Mouse (Mus musculus) forebrain, embryonic 11.5 days (tissue): Measurements from ENCODE around the gene Zfp771. TPM values are rescaled to one million over a fixed set of nuclear protein-coding genes. Genes with fewer than 3 reads are reported as not detected.

Experiments used
- ATAC-seq: fragments of 200-750 bp; cut with Nextera tagmentation; replicated peaks from 2 replicates; pipeline ENCODE4 v1.8.0; 2017; ENCODE audit warnings: moderate TSS enrichment; ENCODE audit not compliant: low FRiP score
- DNase-seq: peaks from one replicate; pipeline ENCODE4 v3.0.0-alpha.2; 2017; ENCODE audit warnings: low spot score
- H3K27ac ChIP-seq: fragments of 300-500 bp; sonication (generic); 2 replicates; pipeline ENCODE4 v1.5.1; 2014; ENCODE audit warnings: low read depth, low read length
- H3K27me3 ChIP-seq: fragments of 300-500 bp; sonication (generic); 2 replicates; pipeline ENCODE4 v1.6.1; 2014; ENCODE audit warnings: mild to moderate bottlenecking, low read length, mixed read lengths; ENCODE audit not compliant: control insufficient read depth, insufficient read depth
- H3K36me3 ChIP-seq: fragments of 300-500 bp; sonication (generic); 2 replicates; pipeline ENCODE4 v1.6.1; 2014; ENCODE audit warnings: mild to moderate bottlenecking, low read length, moderate library complexity, mixed read lengths; ENCODE audit not compliant: control insufficient read depth, insufficient read depth
- H3K4me1 ChIP-seq: fragments of 300-500 bp; sonication (generic); replicated peaks from 2 replicates; pipeline ENCODE4 v1.6.1; 2014; ENCODE audit warnings: low read length, mixed read lengths; ENCODE audit not compliant: control insufficient read depth, insufficient read depth
- H3K4me2 ChIP-seq: fragments of 300-500 bp; sonication (generic); 2 replicates; pipeline ENCODE4 v1.6.1; 2014; ENCODE audit warnings: low read depth, mild to moderate bottlenecking, low read length, moderate library complexity, mixed read lengths; ENCODE audit not compliant: severe bottlenecking
- H3K4me3 ChIP-seq: fragments of 300-500 bp; sonication (generic); 2 replicates; pipeline ENCODE4 v1.5.1; 2014; ENCODE audit warnings: low read depth, low read length
- H3K9ac ChIP-seq: fragments of 300-500 bp; sonication (generic); 2 replicates; pipeline ENCODE4 v1.6.1; 2014; ENCODE audit warnings: low read length
- H3K9me3 ChIP-seq: fragments of 300-500 bp; sonication (generic); 2 replicates; pipeline ENCODE4 v1.6.1; 2016; ENCODE audit warnings: low read length, mixed read lengths; ENCODE audit not compliant: control insufficient read depth
- WGBS: fragments of 180-500 bp; shearing (Covaris S2); extraction: QIAGEN DNeasy Blood & Tissue Kit; methylation state at CpG from one replicate; pipeline ENCODE4 v1.1.7; 2014; 5-methylcytosine and 5-hydroxymethylcytosine counted together
- polyA plus RNA-seq: library from polyadenylated mRNA; unstranded; fragments of >200 nt; fragmentation: Nextera tagmentation; extraction: Ambion mirVana; gene quantifications from 2 replicates; pipeline ENCODE4 v1.2.1, GENCODE M21; 2014

Zfp771 gene
- polyA plus RNA-seq, 1 experiment from 2014 or later, result 62.5 TPM

GRCm38 (mm10) chr7:127224616-127225015, 19.5 kb upstream of the Zfp771 start:
- no peaks in the 10 kb centered on the region for H3K4me1 ChIP-seq
- H3K36me3 ChIP-seq, result peaks cover 2% of the 10 kb centered on the region; the same call in 1 of the 2 replicates
- 87% methylated on average over 6 of the region's 6 CpGs for WGBS

GRCm38 (mm10) chr7:127225147-127225995, 18.7 kb upstream of the Zfp771 start:
- 92% methylated on average over 11 of the region's 11 CpGs for WGBS

More at GRCm38 (mm10) chr7:127224616-127225015, 19.5 kb upstream of the Zfp771 start:
- H3K9ac ChIP-seq, result no peak overlapping the region
- H3K9me3 ChIP-seq, result no peaks in the 10 kb centered on the region
- ATAC-seq (no peak), DNase-seq (no peak)
- no peaks in the 10 kb centered on the region for H3K27me3 ChIP-seq
- no peak overlapping the region for H3K4me2 ChIP-seq
- H3K27ac ChIP-seq, result no peak overlapping the region
- no peak overlapping the region for H3K4me3 ChIP-seq

GRCm38 (mm10) chr7:127228615-127229303, 15.3 kb upstream of the Zfp771 start:
- H3K27ac ChIP-seq, result no peak overlapping the region

More at GRCm38 (mm10) chr7:127225147-127225995, 18.7 kb upstream of the Zfp771 start:
- Histone ChIP-seq H3K36me3 (peaks cover 2% of the 10 kb centered on the region; the same call in 1 of the 2 replicates), H3K27me3 (no peaks in the 10 kb centered on the region), H3K9me3 (no peaks in the 10 kb centered on the region), H3K4me2 (no peak overlapping the region), H3K9ac (no peak overlapping the region), H3K4me3 (no peak overlapping the region), H3K4me1 (no peaks in the 10 kb centered on the region), H3K27ac (no peak overlapping the region)
- ATAC-seq (no peak), DNase-seq (no peak)

GRCm38 (mm10) chr7:127231376-127231775, 12.7 kb upstream of the Zfp771 start:
- Histone ChIP-seq H3K9me3 (no peaks in the 10 kb centered on the region; the same call in 1 of the 2 replicates), H3K36me3 (peaks cover 16% of the 10 kb centered on the region), H3K4me3 (peak overlapping the region; percentile 94), H3K9ac (peak overlapping the region; percentile 99), H3K27me3 (no peaks in the 10 kb centered on the region), H3K4me2 (peak overlapping the region; percentile 61), H3K27ac (peak overlapping the region; percentile 99; the same call in 1 of the 2 replicates), H3K4me1 (peaks cover 10% of the 10 kb centered on the region; the same call in 1 of the 2 replicates)
- WGBS, result 69% methylated on average over 3 of the region's 3 CpGs
- no peak for ATAC-seq
- no peak for DNase-seq

More at GRCm38 (mm10) chr7:127228615-127229303, 15.3 kb upstream of the Zfp771 start:
- no peak for ATAC-seq
- Histone ChIP-seq H3K4me1 (peaks cover 5% of the 10 kb centered on the region; the same call in 1 of the 2 replicates), H3K4me2 (no peak overlapping the region), H3K4me3 (no peak overlapping the region), H3K36me3 (peaks cover 2% of the 10 kb centered on the region; the same call in 1 of the 2 replicates), H3K9me3 (no peaks in the 10 kb centered on the region), H3K27me3 (no peaks in the 10 kb centered on the region), H3K9ac (no peak overlapping the region)
- DNase-seq, result peak; percentile 84
- 65% methylated on average over 4 of the region's 4 CpGs for WGBS

- WGBS, result 7% methylated on average over 20 of the region's 20 CpGs
- no peak for ATAC-seq
- no peaks in the 10 kb centered on the region for H3K27me3 ChIP-seq
- H3K4me2 ChIP-seq, result peak overlapping the region; percentile 61
- DNase-seq, result no peak
- no peaks in the 10 kb centered on the region; the same call in 1 of the 2 replicates for H3K9me3 ChIP-seq
- peak overlapping the region; percentile 99 for H3K27ac ChIP-seq
- peaks cover 22% of the 10 kb centered on the region for H3K36me3 ChIP-seq
- peak overlapping the region; percentile 99 for H3K9ac ChIP-seq
- peak overlapping the region; percentile 94 for H3K4me3 ChIP-seq
- peaks cover 10% of the 10 kb centered on the region; the same call in 1 of the 2 replicates for H3K4me1 ChIP-seq
Measured at GRCm38 (mm10) chr7:127231826-127232621, 12.1 kb upstream of the Zfp771 start.

GRCm38 (mm10) chr7:127232622-127233367, 11.3 kb upstream of the Zfp771 start, which contains the start of the genes Zfp553 and Sept1:
TSS of gene Zfp553 (plus strand) at chr7:127233061.
TSS of gene Sept1 (minus strand) at chr7:127233130.
- Histone ChIP-seq H3K4me3 (peak within 1 kb of the TSS; percentile 94), H3K9ac (peak within 1 kb of the TSS; percentile 99), H3K27me3 (no peaks in the 10 kb centered on the region), H3K27ac (peak within 1 kb of the TSS; percentile 99), H3K4me1 (peaks cover 10% of the 10 kb centered on the region; the same call in 1 of the 2 replicates), H3K36me3 (peaks cover 28% of the 10 kb centered on the region), H3K4me2 (peak within 1 kb of the TSS; percentile 61), H3K9me3 (no peaks in the 10 kb centered on the region; the same call in 1 of the 2 replicates)
- ATAC-seq (peak; percentile 89), DNase-seq (peak; percentile 97)
- WGBS, result under 1% methylated on average over 63 of the region's 64 CpGs

- WGBS, result 1% methylated on average over 24 of the region's 27 CpGs
- Histone ChIP-seq H3K36me3 (peaks cover 34% of the 10 kb centered on the region), H3K4me2 (peak overlapping the region; percentile 61), H3K4me3 (peak overlapping the region; percentile 94), H3K4me1 (peaks cover 10% of the 10 kb centered on the region; the same call in 1 of the 2 replicates), H3K27ac (peak overlapping the region; percentile 99), H3K9ac (peak overlapping the region; percentile 99), H3K27me3 (no peaks in the 10 kb centered on the region), H3K9me3 (no peaks in the 10 kb centered on the region; the same call in 1 of the 2 replicates)
- DNase-seq (no peak), ATAC-seq (peak; percentile 61)
Measured at GRCm38 (mm10) chr7:127233368-127233749, 10.7 kb upstream of the Zfp771 start.
